ENCODE assay signal across 17 mouse cellular contexts in genomic region chr1:161750471-161751041, GRCm38 (mm10). TPM values are rescaled to one million over a fixed set of nuclear protein-coding genes. Genes with fewer than 3 reads are reported as not detected.
DNase-seq lines count a peak whose midpoint lies in the region; ATAC-seq and TF ChIP-seq lines count a peak whose summit lies in the region.
"Had no signal": no experiment of that assay in that cellular context is flagged by ENCODE, and none has a peak within 500 bp of the region (broad histone marks: within the 10 kb centered on the region; RNA-seq: fewer than 3 reads in every experiment).

No protein-coding gene starts in this region.

- TF ChIP-seq POLR2A in kidney, adult 2 months (IDR thresholded peaks at IDR 0.05; ENCODE audit: low read depth, low read length) = no peak

- no peak overlapping the region for H3K9ac ChIP-seq in kidney, embryonic 15.5 days
- H3K9ac ChIP-seq in intestine, embryonic 15.5 days = no peak overlapping the region
- H3K9ac ChIP-seq: embryonic facial prominence, embryonic 13.5 days; forebrain, postnatal 0 days; lung, embryonic 15.5 days; neural tube, embryonic 15.5 days had no signal

- intact Hi-C loops in left cerebral cortex, postnatal 10 days (cut with DNase I) = no loop called here

- DNase-seq in kidney, adult 2 months = peak; percentile 74
- no peak for DNase-seq in G1E (ENCODE audit: low spot score)
- no peak for DNase-seq in right cerebral cortex, postnatal 36 days (ENCODE audit: low spot score in 2 of 2)
- no peak for DNase-seq in frontal cortex, postnatal 36 days (ENCODE audit: low spot score in 2 of 2)
- no peak for DNase-seq in left cerebral cortex, postnatal 10 days (ENCODE audit: extremely low spot score in 1 of 2, low spot score in 2 of 2)
- DNase-seq: cerebellum, adult 8-10 months; forebrain, postnatal 0 days; midbrain, embryonic 14.5 days had no signal

- H3K36me3 ChIP-seq in kidney, adult 2 months (ENCODE audit: control insufficient read depth, insufficient read depth, low read length) = no peaks in the 10 kb centered on the region
- H3K36me3 ChIP-seq in kidney, embryonic 15.5 days = no peaks in the 10 kb centered on the region
- no peaks in the 10 kb centered on the region for H3K36me3 ChIP-seq in G1E (replicated peaks)
- no peaks in the 10 kb centered on the region for H3K36me3 ChIP-seq in intestine, embryonic 15.5 days
- H3K36me3 ChIP-seq: embryonic facial prominence, embryonic 13.5 days; lung, embryonic 15.5 days; neural tube, embryonic 15.5 days had no signal

- no peak for ATAC-seq in kidney, embryonic 15.5 days (replicated peaks; ENCODE audit: low FRiP score)
- no peak for ATAC-seq in G1E (ENCODE audit: extremely low read depth, insufficient number of reproducible peaks, low FRiP score, poor library complexity, severe bottlenecking)
- peak; percentile 25; the same call in 1 of the 2 replicates for ATAC-seq in intestine, embryonic 15.5 days
- 0 out of 2 replicates have a peak, but pooled peaks have one; percentile 10 for ATAC-seq in megakaryocyte, adult 5-6 weeks (ENCODE audit: poor library complexity, severe bottlenecking)
- ATAC-seq: forebrain, postnatal 0 days had no signal

- 48% methylated on average over 8 of the region's 8 CpGs for WGBS in kidney, adult 2 months
- WGBS in kidney, embryonic 15.5 days = 70% methylated on average over 8 of the region's 8 CpGs
- 51% methylated on average over 8 of the region's 8 CpGs for WGBS in intestine, embryonic 15.5 days

- H3K4me1 ChIP-seq in kidney, adult 2 months (ENCODE audit: control insufficient read depth, insufficient read depth, low read length) = no peaks in the 10 kb centered on the region
- H3K4me1 ChIP-seq in kidney, embryonic 15.5 days = no peaks in the 10 kb centered on the region
- peaks cover 61% of the 10 kb centered on the region for H3K4me1 ChIP-seq in G1E (ENCODE audit: insufficient read depth, low read depth, low read length)
- no peaks in the 10 kb centered on the region for H3K4me1 ChIP-seq in intestine, embryonic 15.5 days (replicated peaks)
- H3K4me1 ChIP-seq: lung, embryonic 15.5 days; neural tube, embryonic 15.5 days had no signal

- no peak for TF ChIP-seq CTCF in kidney, adult 2 months (conservative IDR thresholded peaks at IDR 0.05; ENCODE audit: insufficient read depth, insufficient read length, low read depth, low read length)
- TF ChIP-seq CTCF in G1E (IDR thresholded peaks at IDR 0.05; ENCODE audit: low read depth, low read length) = no peak

- H3K27ac ChIP-seq in kidney, adult 2 months (ENCODE audit: insufficient read depth, low read depth, low read length) = no peak overlapping the region
- H3K27ac ChIP-seq in kidney, embryonic 15.5 days = no peak overlapping the region
- H3K27ac ChIP-seq in intestine, embryonic 15.5 days = no peak overlapping the region
- H3K27ac ChIP-seq: embryonic facial prominence, embryonic 13.5 days; lung, embryonic 15.5 days; neural tube, embryonic 15.5 days had no signal

- no peaks in the 10 kb centered on the region for H3K9me3 ChIP-seq in kidney, embryonic 15.5 days (replicated peaks)
- H3K9me3 ChIP-seq in G1E (replicated peaks) = no peaks in the 10 kb centered on the region
- no peaks in the 10 kb centered on the region for H3K9me3 ChIP-seq in intestine, embryonic 15.5 days
- H3K9me3 ChIP-seq: embryonic facial prominence, embryonic 13.5 days; lung, embryonic 15.5 days; neural tube, embryonic 15.5 days had no signal

- no peak overlapping the region for H3K4me2 ChIP-seq in kidney, embryonic 15.5 days
- H3K4me2 ChIP-seq in intestine, embryonic 15.5 days (replicated peaks) = no peak overlapping the region
- H3K4me2 ChIP-seq: embryonic facial prominence, embryonic 13.5 days; lung, embryonic 15.5 days; neural tube, embryonic 15.5 days had no signal

- no peaks in the 10 kb centered on the region for H3K27me3 ChIP-seq in kidney, adult 2 months (replicated peaks; ENCODE audit: control insufficient read depth, insufficient read depth, low read length)
- H3K27me3 ChIP-seq in kidney, embryonic 15.5 days = no peaks in the 10 kb centered on the region
- peaks cover 17% of the 10 kb centered on the region for H3K27me3 ChIP-seq in G1E (ENCODE audit: insufficient read depth, low read length)
- H3K27me3 ChIP-seq in intestine, embryonic 15.5 days (replicated peaks) = no peaks in the 10 kb centered on the region
- H3K27me3 ChIP-seq: embryonic facial prominence, embryonic 13.5 days; lung, embryonic 15.5 days; neural tube, embryonic 15.5 days had no signal

- H3K4me3 ChIP-seq in kidney, adult 2 months (ENCODE audit: insufficient read depth, low read depth, low read length) = no peak overlapping the region
- no peak overlapping the region for H3K4me3 ChIP-seq in kidney, embryonic 15.5 days (replicated peaks)
- peak overlapping the region; percentile 48; the same call in 1 of the 2 replicates for H3K4me3 ChIP-seq in G1E (ENCODE audit: low read depth, low read length)
- no peak overlapping the region for H3K4me3 ChIP-seq in intestine, embryonic 15.5 days (replicated peaks)
- H3K4me3 ChIP-seq: embryonic facial prominence, embryonic 13.5 days; lung, embryonic 15.5 days; neural tube, embryonic 15.5 days had no signal

RNA-seq across cellular contexts. Expression of gene Fasl, which starts 37.7 kb away (rescaled TPM):
- 0.04 and 0.16 TPM in 2 replicates for polyA plus RNA-seq in kidney, adult 2 months (2012; rRNA removed)
- polyA plus RNA-seq in kidney, embryonic 15.5 days (2015; fragmentation: Nextera tagmentation; extraction: Ambion mirVana) = not detected in 2 replicates
- total RNA-seq in G1E (2014; fragmentation: Nextera tagmentation) (not detected in 2 replicates), G1E (2017) (0.05 and 0.17 TPM in 2 replicates)
- polyA plus RNA-seq in G1E (2012) = not detected in 2 replicates
- not detected in 2 replicates for polyA plus RNA-seq in intestine, embryonic 15.5 days (2015; fragmentation: Nextera tagmentation; extraction: Ambion mirVana)
- total RNA-seq in megakaryocyte, adult 5-6 weeks (2015) = 1.2 and 1.3 TPM in 2 replicates
- 1.5 and 1.8 TPM in 2 replicates for total RNA-seq in megakaryocyte, adult 5-6 weeks (2017)
- total RNA-seq in left cerebral cortex, postnatal 10 days (2021) = under 1 TPM in 1 of 2 experiments, not detected in 1; 0.36 TPM
- total RNA-seq: heart, postnatal 25 days had no signal
- polyA plus RNA-seq: embryonic facial prominence, embryonic 13.5 days; forebrain, postnatal 0 days; intestine, embryonic 14.5 days; midbrain, embryonic 14.5 days; stomach, embryonic 16.5 days had no signal

Comparison
In these comparisons a context has a peak if more than half of its experiments do, and no peak if none do; other contexts are left out.
1. ATAC-seq: peak in intestine, embryonic 15.5 days (single experiment) and megakaryocyte, adult 5-6 weeks (single experiment); none in kidney, embryonic 15.5 days (single experiment) and G1E (single experiment).